Mouse (Mus musculus) hindbrain, embryonic 12.5 days (tissue): ENCODE data around the gene Nfe2l1. TPM values are rescaled to one million over a fixed set of nuclear protein-coding genes. Genes with fewer than 3 reads are reported as not detected.

Experiments
- ATAC-seq: fragments of 200-750 bp; cut with Nextera tagmentation; 2 replicates; pipeline ENCODE4 v1.8.0; 2017; ENCODE audit warnings: moderate TSS enrichment; ENCODE audit not compliant: low FRiP score
- H3K27ac ChIP-seq: fragments of 300-500 bp; sonication (generic); 2 replicates; pipeline ENCODE4 v1.5.1; 2016; ENCODE audit warnings: mild to moderate bottlenecking
- H3K27me3 ChIP-seq: fragments of 300-500 bp; sonication (generic); 2 replicates; pipeline ENCODE4 v1.6.1; 2016; ENCODE audit warnings: mild to moderate bottlenecking
- H3K36me3 ChIP-seq: fragments of 300-500 bp; sonication (generic); 2 replicates; pipeline ENCODE4 v1.6.1; 2016; ENCODE audit warnings: mild to moderate bottlenecking
- H3K4me1 ChIP-seq: fragments of 300-500 bp; sonication (generic); 2 replicates; pipeline ENCODE4 v1.6.1; 2016
- H3K4me2 ChIP-seq: fragments of 300-500 bp; sonication (generic); replicated peaks from 2 replicates; pipeline ENCODE4 v1.6.1; 2016; ENCODE audit warnings: mild to moderate bottlenecking
- H3K4me3 ChIP-seq: fragments of 300-500 bp; sonication (generic); 2 replicates; pipeline ENCODE4 v1.5.1; 2016; ENCODE audit warnings: mild to moderate bottlenecking
- H3K9ac ChIP-seq: fragments of 300-500 bp; sonication (generic); 2 replicates; pipeline ENCODE4 v1.6.1; 2016; ENCODE audit warnings: mild to moderate bottlenecking, moderate library complexity
- H3K9me3 ChIP-seq: fragments of 300-500 bp; sonication (generic); replicated peaks from 2 replicates; pipeline ENCODE4 v1.6.1; 2016; ENCODE audit warnings: mild to moderate bottlenecking
- WGBS: fragments of 180-500 bp; shearing (Covaris S2); methylation state at CpG from one replicate; pipeline ENCODE4 v1.1.7; 2016; 5-methylcytosine and 5-hydroxymethylcytosine counted together
- polyA plus RNA-seq: library from polyadenylated mRNA; unstranded; fragments of >200 nt; fragmentation: Nextera tagmentation; extraction: Ambion mirVana; gene quantifications from 2 replicates; pipeline ENCODE4 v1.2.1, GENCODE M21; 2016

The Nfe2l1 gene
- polyA plus RNA-seq, 1 experiment from 2014 or later: 88.2 TPM

DNA sequence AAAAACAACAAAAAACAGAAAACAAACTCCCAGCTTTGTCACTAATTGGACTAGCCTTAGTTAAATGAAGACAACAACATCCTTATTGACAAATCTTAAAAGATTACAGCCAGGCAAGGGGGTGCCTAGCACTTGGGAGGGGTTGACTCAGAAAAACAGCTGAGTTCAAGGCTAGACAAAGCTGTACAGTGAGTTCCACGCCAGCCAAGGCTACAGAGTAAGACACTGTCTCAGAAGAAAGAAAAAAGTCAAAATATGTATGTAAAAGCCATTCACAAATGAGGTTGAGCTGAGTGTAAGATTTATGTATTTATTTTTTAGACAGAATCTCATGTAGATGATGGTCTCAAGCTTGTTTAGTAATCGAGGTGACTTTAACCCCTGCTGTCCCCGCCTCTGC, 10.1 kb upstream of the Nfe2l1 start:
- H3K36me3 ChIP-seq: no peaks in the 10 kb centered on the region
- H3K27me3 ChIP-seq: 0 out of 2 replicates have a peak, but pooled peaks cover 3% of the 10 kb centered on the region
- H3K9me3 ChIP-seq: no peaks in the 10 kb centered on the region
- no peak overlapping the region for H3K4me3 ChIP-seq
- H3K9ac ChIP-seq: no peak overlapping the region
- no peak for ATAC-seq
- peaks cover 3% of the 10 kb centered on the region; the same call in 1 of the 2 replicates for H3K4me1 ChIP-seq
- H3K27ac ChIP-seq: no peak overlapping the region
- WGBS: 78% methylated on average over 3 of the region's 3 CpGs
- no peak overlapping the region for H3K4me2 ChIP-seq

DNA sequence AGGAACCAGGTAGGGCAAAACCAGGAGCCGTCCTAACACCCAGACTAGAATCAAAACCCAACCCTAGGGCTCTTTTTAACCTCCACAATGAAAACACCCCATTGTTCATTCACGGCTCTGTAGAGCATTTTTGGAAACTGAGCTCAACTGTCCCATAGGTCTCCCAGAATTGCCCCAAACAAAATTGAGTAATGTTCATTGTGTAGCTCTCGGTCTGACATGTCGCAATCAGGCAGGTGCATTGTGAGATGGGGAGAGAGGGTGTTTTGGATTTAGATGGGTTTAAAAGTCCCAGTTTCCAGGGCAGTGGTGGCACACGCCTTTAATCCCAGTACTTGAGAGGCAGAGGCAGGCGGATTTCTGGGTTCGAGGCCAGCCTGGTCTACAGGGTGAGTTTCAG, 9.7 kb upstream of the Nfe2l1 start:
- Histone ChIP-seq H3K9ac (no peak overlapping the region), H3K36me3 (no peaks in the 10 kb centered on the region), H3K27ac (no peak overlapping the region), H3K4me2 (no peak overlapping the region), H3K4me1 (peaks cover 3% of the 10 kb centered on the region; the same call in 1 of the 2 replicates), H3K4me3 (no peak overlapping the region), H3K9me3 (no peaks in the 10 kb centered on the region), H3K27me3 (0 out of 2 replicates have a peak, but pooled peaks cover 3% of the 10 kb centered on the region)
- whole genome bisulfite sequencing: 79% methylated on average over 7 of the region's 7 CpGs
- no peak for ATAC-seq

DNA sequence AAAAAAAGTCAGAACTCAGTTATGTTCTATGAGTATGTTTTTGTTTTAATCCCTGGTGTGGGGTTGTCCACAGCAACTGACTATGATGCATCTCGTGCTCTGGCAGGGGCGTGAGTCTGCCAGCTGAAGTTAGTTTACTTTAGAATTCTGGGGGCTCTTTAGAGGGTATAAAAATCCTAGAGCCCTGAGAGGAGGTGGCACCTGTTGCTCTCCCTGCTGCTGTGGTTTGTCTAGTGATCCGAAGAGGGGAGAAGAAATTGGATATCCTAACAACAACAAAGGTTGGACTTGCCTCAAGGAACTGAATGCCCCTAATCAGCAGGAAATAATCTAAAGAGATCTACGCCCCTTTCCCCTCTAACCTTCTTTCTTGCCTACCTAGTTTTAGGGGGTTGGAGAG, 8.6 kb upstream of the Nfe2l1 start:
- Histone ChIP-seq H3K4me3 (no peak overlapping the region), H3K9ac (no peak overlapping the region), H3K36me3 (no peaks in the 10 kb centered on the region), H3K27ac (no peak overlapping the region), H3K4me1 (peaks cover 3% of the 10 kb centered on the region; the same call in 1 of the 2 replicates), H3K9me3 (no peaks in the 10 kb centered on the region), H3K4me2 (no peak overlapping the region), H3K27me3 (0 out of 2 replicates have a peak, but pooled peaks cover 3% of the 10 kb centered on the region)
- 68% methylated on average over 4 of the region's 4 CpGs for WGBS
- no peak for ATAC-seq

DNA sequence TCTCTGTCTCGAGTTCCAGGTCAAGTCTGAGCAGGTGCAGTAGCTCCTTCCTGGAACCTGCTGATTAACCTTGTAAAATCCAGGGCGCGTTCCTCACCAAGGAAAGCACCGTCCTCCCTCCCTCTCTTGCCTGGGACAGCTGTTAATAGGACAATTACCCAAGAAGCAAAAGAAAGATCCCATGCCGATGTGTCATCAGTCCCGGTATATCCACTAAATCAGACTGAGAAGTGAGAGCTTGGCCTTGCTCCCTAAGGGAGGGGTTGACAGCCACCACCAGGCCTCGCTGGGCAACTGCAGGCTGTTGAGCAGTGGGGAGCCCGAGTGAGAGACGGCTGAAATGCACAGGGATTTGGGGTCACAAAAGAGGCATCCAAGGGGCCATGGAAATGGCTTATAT, 7.5 kb upstream of the Nfe2l1 start:
- no peak overlapping the region for H3K27ac ChIP-seq
- WGBS: 32% methylated on average over 9 of the region's 9 CpGs
- no peaks in the 10 kb centered on the region for H3K36me3 ChIP-seq
- H3K4me2 ChIP-seq: no peak overlapping the region
- H3K9ac ChIP-seq: peak overlapping the region; percentile 4; the same call in 1 of the 2 replicates
- H3K9me3 ChIP-seq: no peaks in the 10 kb centered on the region
- H3K27me3 ChIP-seq: 0 out of 2 replicates have a peak, but pooled peaks cover 3% of the 10 kb centered on the region
- H3K4me3 ChIP-seq: no peak overlapping the region
- no peak for ATAC-seq
- H3K4me1 ChIP-seq: peaks cover 3% of the 10 kb centered on the region; the same call in 1 of the 2 replicates

DNA sequence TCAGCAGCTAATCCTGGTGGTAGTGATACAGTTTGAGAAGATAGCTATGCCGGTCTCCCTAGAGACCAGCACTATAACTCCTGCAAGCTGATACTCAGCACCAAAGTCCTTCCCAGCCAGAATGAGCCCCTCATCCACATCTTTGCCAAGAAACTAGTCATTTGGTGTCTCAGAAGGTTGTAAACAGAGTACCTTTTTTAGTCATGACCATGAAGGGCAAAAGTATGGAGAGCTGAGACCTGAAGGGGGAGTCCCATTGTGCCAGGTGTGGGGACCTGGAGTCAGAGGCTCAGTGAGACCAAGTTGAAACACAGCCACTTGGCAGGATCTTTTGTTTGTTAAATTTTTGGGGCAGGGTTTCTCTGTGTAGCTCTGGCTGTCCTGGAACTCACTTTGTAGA, 4.4 kb upstream of the Nfe2l1 start:
- no peak for ATAC-seq

DNA sequence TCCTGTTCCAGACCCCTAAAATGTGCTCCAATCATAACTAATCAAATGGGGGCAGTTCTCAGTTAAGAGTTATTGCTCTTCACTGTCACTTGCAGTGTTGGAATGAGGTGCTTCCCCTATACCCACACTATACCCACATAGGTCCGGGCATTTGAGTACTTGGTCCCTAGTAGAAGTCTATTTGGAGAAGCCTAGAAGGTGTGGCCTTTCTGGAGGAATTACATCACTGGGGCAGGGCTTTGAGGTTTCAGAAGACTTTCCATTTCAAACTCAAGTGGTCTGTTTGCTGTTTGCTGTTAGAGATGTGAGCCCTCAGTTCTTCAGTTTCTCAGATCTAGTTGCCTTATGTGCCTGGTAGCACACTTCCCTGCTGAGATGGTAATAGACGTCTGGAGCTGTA, 3.2 kb upstream of the Nfe2l1 start:
- Histone ChIP-seq H3K36me3 (no peaks in the 10 kb centered on the region), H3K9me3 (no peaks in the 10 kb centered on the region), H3K4me1 (peaks cover 14% of the 10 kb centered on the region), H3K4me2 (no peak overlapping the region), H3K27me3 (no peaks in the 10 kb centered on the region), H3K4me3 (no peak overlapping the region), H3K9ac (no peak overlapping the region), H3K27ac (no peak overlapping the region)
- no peak for ATAC-seq
- 63% methylated on average over 2 of the region's 2 CpGs for WGBS

More for the DNA sequence above, 4.4 kb upstream of the Nfe2l1 start:
- no peaks in the 10 kb centered on the region for H3K9me3 ChIP-seq
- no peak overlapping the region for H3K4me2 ChIP-seq
- WGBS: 92% methylated on average over 1 of the region's 1 CpGs
- 0 out of 2 replicates have a peak, but pooled peaks cover 3% of the 10 kb centered on the region for H3K27me3 ChIP-seq
- no peak overlapping the region for H3K9ac ChIP-seq
- no peaks in the 10 kb centered on the region for H3K36me3 ChIP-seq
- no peak overlapping the region for H3K4me3 ChIP-seq
- H3K4me1 ChIP-seq: peaks cover 4% of the 10 kb centered on the region
- no peak overlapping the region for H3K27ac ChIP-seq

DNA sequence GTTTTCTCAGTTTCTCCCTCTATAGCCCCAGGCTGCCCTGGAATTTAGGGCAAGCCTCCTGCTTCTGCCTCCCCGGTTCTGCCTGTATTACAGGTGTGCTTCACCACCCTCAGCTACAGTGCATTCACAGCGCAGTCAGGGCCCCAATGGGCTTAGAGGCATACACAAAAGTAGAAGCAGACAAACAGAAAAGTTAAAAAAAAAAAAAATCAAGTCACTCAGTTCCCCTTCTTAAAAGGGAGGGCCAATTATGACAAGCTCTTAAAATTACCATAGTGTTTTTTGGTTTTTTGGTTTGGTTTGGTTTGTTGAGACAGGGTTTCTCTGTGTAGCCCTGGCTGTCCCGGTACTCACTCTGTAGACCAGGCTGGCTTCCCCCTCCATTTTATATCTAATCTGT, 2.8 kb upstream of the Nfe2l1 start:
- WGBS: 89% methylated on average over 3 of the region's 3 CpGs
- Histone ChIP-seq H3K9me3 (no peaks in the 10 kb centered on the region), H3K9ac (no peak overlapping the region), H3K36me3 (peaks cover 3% of the 10 kb centered on the region; the same call in 1 of the 2 replicates), H3K4me1 (peaks cover 19% of the 10 kb centered on the region), H3K27me3 (no peaks in the 10 kb centered on the region), H3K27ac (no peak overlapping the region), H3K4me3 (no peak overlapping the region), H3K4me2 (no peak overlapping the region)
- ATAC-seq: no peak

DNA sequence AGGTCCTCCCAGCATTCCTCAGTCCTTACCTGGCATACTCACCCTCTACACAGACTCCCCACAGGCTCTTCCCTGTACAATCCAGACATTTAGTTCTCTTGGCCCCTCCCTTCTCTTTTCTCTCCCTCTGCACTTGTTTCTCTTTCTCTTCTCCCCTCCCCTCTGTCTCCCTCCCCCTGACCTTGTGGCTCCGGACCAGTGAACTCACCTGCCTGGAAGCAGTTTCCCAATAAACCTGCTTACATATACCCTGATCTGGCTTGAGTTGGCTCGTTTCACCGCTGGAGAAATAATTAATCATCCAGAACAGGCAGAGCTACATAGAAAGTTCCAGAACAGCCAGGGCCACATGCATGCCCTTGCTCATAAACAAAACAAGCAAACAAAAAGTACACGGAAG, 1.7 kb upstream of the Nfe2l1 start:
- H3K27me3 ChIP-seq: no peaks in the 10 kb centered on the region
- 75% methylated on average over 4 of the region's 4 CpGs for WGBS
- no peak overlapping the region for H3K9ac ChIP-seq
- no peak for ATAC-seq
- no peak overlapping the region for H3K4me3 ChIP-seq
- H3K27ac ChIP-seq: no peak overlapping the region
- H3K36me3 ChIP-seq: peaks cover 14% of the 10 kb centered on the region
- H3K9me3 ChIP-seq: no peaks in the 10 kb centered on the region
- H3K4me1 ChIP-seq: peaks cover 29% of the 10 kb centered on the region
- H3K4me2 ChIP-seq: no peak overlapping the region

DNA sequence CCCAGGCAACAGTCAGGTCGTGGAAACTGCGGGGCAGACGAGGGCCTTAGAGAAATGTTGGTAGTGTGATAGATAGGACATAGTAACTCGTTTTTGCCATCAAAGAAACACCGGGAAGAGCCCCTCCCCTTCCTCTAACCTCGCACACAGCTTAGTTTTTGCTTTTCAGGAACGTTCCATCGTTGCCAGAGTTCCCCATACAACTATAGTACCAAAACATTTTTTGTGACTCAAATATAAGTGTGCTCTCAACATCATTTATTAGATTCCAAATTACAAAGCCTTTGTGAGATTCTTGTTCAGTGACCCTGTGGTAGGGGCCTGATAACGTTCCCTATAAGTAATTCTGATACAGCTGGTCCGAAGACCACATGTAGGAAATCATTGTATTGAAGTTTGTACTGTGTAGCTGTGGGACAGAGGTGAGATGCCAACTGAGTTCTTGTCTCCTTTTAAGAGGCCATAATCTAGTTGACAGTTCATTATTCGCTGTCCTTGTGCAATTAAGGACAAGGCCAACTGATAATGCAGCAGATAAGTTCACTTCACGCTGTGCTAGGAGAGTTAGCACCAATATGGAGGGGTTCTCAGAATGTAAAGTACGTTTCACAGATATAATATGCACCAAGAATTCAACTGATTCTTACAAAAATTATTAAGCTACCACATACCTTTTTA, 910 bp upstream of the Nfe2l1 start:
- Histone ChIP-seq H3K36me3 (peaks cover 16% of the 10 kb centered on the region), H3K27ac (peak overlapping the region; percentile 96), H3K4me1 (peaks cover 37% of the 10 kb centered on the region), H3K9me3 (no peaks in the 10 kb centered on the region), H3K4me3 (peak overlapping the region; percentile 87), H3K4me2 (peak overlapping the region; percentile 60), H3K9ac (peak overlapping the region; percentile 67), H3K27me3 (no peaks in the 10 kb centered on the region)
- no peak for ATAC-seq
- WGBS: 23% methylated on average over 13 of the region's 13 CpGs

DNA sequence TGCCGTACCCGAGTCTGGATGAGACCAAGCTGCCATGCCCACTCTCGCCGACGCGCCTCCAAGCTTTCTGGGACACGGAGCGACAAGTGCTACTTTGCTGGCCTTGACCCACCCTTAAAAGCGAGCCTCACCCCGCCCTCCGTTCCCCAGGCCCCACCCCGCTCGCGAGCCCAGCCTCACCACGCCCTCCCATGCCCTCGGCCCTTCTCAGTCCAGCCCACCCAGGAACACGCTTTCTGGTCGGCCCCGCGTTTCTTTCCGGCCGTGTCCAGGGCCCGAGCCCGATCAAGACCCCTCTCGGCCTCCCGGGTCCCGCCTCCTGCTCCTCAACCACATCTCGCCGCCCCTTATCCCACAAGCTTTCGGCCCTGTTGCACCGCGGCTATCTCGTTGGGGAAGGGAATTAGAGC, 360 bp downstream of the Nfe2l1 start:
- H3K4me1 ChIP-seq: peaks cover 50% of the 10 kb centered on the region
- WGBS: under 1% methylated on average over 32 of the region's 33 CpGs
- ATAC-seq: peak; percentile 39

DNA sequence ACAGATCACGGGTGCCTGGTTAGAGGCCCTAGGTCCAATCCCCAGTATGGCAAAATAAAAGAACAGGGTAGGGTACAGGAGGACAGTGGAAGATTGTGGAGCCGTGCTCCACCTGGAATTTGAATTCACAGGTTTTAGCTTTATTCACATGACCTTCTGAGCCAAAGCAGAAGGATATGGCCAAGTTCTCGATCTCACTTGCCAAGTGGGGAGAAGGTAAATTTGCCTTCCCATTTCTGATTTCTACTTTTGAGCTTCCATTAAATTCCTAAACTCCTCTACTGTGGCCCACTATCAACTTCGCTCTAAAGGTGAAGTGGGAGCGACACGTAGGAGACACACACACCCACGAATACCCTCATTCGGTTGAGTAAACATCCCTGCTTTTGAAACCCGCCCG, 887 bp downstream of the Nfe2l1 start:
- peaks cover 54% of the 10 kb centered on the region for H3K4me1 ChIP-seq
- peak overlapping the region; percentile 79 for H3K4me2 ChIP-seq
- no peaks in the 10 kb centered on the region for H3K9me3 ChIP-seq
- H3K36me3 ChIP-seq: peaks cover 16% of the 10 kb centered on the region
- ATAC-seq: no peak
- H3K27ac ChIP-seq: peak overlapping the region; percentile 96
- peak overlapping the region; percentile 89 for H3K9ac ChIP-seq
- WGBS: 19% methylated on average over 10 of the region's 10 CpGs
- peak overlapping the region; percentile 87 for H3K4me3 ChIP-seq
- no peaks in the 10 kb centered on the region for H3K27me3 ChIP-seq

More for the DNA sequence above, 360 bp downstream of the Nfe2l1 start:
- peak overlapping the region; percentile 96 for H3K27ac ChIP-seq
- peak overlapping the region; percentile 79 for H3K4me2 ChIP-seq
- H3K9me3 ChIP-seq: no peaks in the 10 kb centered on the region
- H3K9ac ChIP-seq: peak overlapping the region; percentile 89
- H3K27me3 ChIP-seq: no peaks in the 10 kb centered on the region
- peak overlapping the region; percentile 87 for H3K4me3 ChIP-seq
- peaks cover 16% of the 10 kb centered on the region for H3K36me3 ChIP-seq

DNA sequence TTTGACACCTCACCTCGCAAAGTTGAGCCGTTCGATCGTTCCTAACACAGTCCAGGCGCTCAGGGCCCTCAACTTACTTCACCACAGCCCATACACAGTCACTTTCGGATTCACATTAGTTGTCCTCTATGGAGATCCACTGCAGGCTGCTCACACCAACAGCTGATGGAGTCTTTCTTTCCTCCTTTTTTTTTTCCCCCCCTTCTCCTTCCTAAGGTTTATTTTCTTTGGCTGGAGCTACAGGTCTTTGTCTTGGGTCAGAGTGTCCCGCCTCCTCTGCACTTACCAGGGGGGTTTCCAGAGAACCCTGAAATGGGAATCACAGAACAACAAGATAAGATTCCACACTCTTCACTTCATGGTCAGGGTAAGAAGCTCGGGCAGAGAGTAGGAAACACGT, 1.9 kb downstream of the Nfe2l1 start:
- Histone ChIP-seq H3K27ac (no peak overlapping the region), H3K4me2 (peak overlapping the region; percentile 79; the same call in 1 of the 2 replicates), H3K4me3 (0 out of 2 replicates have a peak overlapping the region, but pooled peaks have one; percentile 3), H3K9ac (no peak overlapping the region), H3K4me1 (peaks cover 63% of the 10 kb centered on the region), H3K9me3 (no peaks in the 10 kb centered on the region), H3K27me3 (no peaks in the 10 kb centered on the region), H3K36me3 (peaks cover 16% of the 10 kb centered on the region)
- 84% methylated on average over 9 of the region's 9 CpGs for WGBS
- ATAC-seq: no peak
